Mouse (Mus musculus): Measurements from ENCODE around the gene Zfp365. TPM values are rescaled to one million over a fixed set of nuclear protein-coding genes. Genes with fewer than 3 reads are reported as not detected.

Gene Zfp365
- total and polyA plus RNA-seq, 3 experiments: 0.11 TPM; not detected in 2

- Histone ChIP-seq H3K4me1 (ENCODE audit: insufficient read depth, low read depth, low read length) (no peaks in the 10 kb centered on the region), H3K36me3 (replicated peaks) (no peaks in the 10 kb centered on the region), H3K27me3 (ENCODE audit: insufficient read depth, low read length) (no peaks in the 10 kb centered on the region), H3K4me3 (ENCODE audit: low read depth, low read length) (no peak overlapping the region), H3K9me3 (replicated peaks) (peaks cover 21% of the 10 kb centered on the region)
- no peak for ATAC-seq (ENCODE audit: extremely low read depth, insufficient number of reproducible peaks, low FRiP score, poor library complexity, severe bottlenecking)
- DNase-seq (ENCODE audit: low spot score): no peak
- TF ChIP-seq GATA2 (IDR thresholded peaks at IDR 0.05; ENCODE audit: borderline replicate concordance, low read depth, low read length) (no peak), GATA1 (IDR thresholded peaks at IDR 0.05; ENCODE audit: borderline replicate concordance, low read length) (no peak), POLR2AphosphoS5 (IDR thresholded peaks at IDR 0.05; ENCODE audit: insufficient replicate concordance, low read depth, low read length) (no peak), CTCF (IDR thresholded peaks at IDR 0.05; ENCODE audit: low read depth, low read length) (no peak), TAL1 (conservative IDR thresholded peaks at IDR 0.05; ENCODE audit: low read depth, low read length) (no peak)
Measured at GRCm38 (mm10) chr10:67927718-67928455, 15.4 kb upstream of the Zfp365 start.

DNA sequence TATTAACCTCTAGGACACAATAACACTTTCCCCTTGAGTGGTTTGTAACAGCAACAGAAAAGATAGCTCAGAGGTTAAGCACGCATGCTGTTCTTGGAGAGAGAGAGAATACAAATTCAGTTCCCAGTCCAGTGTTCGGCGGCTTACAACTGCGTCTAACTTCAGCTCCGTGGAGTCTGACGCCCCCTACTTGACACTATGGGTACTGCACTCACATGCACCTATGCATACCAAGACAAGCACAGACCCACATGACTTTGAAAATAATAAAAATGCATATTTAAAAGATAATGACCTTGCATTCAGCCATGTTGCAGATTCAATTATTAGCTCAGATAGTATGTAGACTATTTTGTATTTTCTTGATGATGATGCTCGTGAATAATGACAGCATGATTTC, 11.6 kb upstream of the Zfp365 start:
- DNase-seq (ENCODE audit: low spot score) (no peak), ATAC-seq (ENCODE audit: extremely low read depth, insufficient number of reproducible peaks, low FRiP score, poor library complexity, severe bottlenecking) (no peak)

GRCm38 (mm10) chr10:67921777-67922176, 9.3 kb upstream of the Zfp365 start:
- no peak for TF ChIP-seq POLR2AphosphoS5 (IDR thresholded peaks at IDR 0.05; ENCODE audit: insufficient replicate concordance, low read depth, low read length)
- no peak for TF ChIP-seq CTCF (IDR thresholded peaks at IDR 0.05; ENCODE audit: low read depth, low read length)
- TF ChIP-seq GATA1 (IDR thresholded peaks at IDR 0.05; ENCODE audit: borderline replicate concordance, low read length): no peak
- TF ChIP-seq GATA2 (IDR thresholded peaks at IDR 0.05; ENCODE audit: borderline replicate concordance, low read depth, low read length): no peak
- no peak for TF ChIP-seq TAL1 (conservative IDR thresholded peaks at IDR 0.05; ENCODE audit: low read depth, low read length)

More for the DNA sequence above, 11.6 kb upstream of the Zfp365 start:
- H3K9me3 ChIP-seq (replicated peaks): peaks cover 32% of the 10 kb centered on the region
- H3K27me3 ChIP-seq (ENCODE audit: insufficient read depth, low read length): no peaks in the 10 kb centered on the region
- no peak overlapping the region for H3K4me3 ChIP-seq (ENCODE audit: low read depth, low read length)
- TF ChIP-seq CTCF (IDR thresholded peaks at IDR 0.05; ENCODE audit: low read depth, low read length) (no peak), TAL1 (conservative IDR thresholded peaks at IDR 0.05; ENCODE audit: low read depth, low read length) (no peak), GATA1 (IDR thresholded peaks at IDR 0.05; ENCODE audit: borderline replicate concordance, low read length) (no peak), POLR2AphosphoS5 (IDR thresholded peaks at IDR 0.05; ENCODE audit: insufficient replicate concordance, low read depth, low read length) (no peak), GATA2 (IDR thresholded peaks at IDR 0.05; ENCODE audit: borderline replicate concordance, low read depth, low read length) (no peak)
- H3K4me1 ChIP-seq (ENCODE audit: insufficient read depth, low read depth, low read length): no peaks in the 10 kb centered on the region
- H3K36me3 ChIP-seq (replicated peaks): no peaks in the 10 kb centered on the region

DNA sequence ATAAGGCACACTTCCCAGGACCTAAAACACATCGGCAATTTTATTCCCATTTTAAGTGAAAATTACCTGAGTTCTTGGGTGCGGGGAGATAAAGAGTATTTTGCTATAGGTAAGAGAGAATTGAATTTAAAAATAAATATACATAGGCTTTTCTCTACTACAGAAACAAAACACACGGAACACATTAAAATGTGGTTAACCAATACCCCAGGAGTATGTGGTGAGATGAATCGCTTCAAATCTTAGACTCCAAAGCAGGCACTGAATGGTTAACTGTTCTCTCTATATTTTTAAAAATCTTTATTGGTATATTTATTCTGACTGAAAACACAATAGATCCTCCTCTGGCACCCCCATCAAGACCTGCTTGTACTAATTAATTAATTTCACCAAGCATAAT, 7.2 kb upstream of the Zfp365 start:
- Histone ChIP-seq H3K36me3 (replicated peaks) (no peaks in the 10 kb centered on the region), H3K9me3 (replicated peaks) (peaks cover 36% of the 10 kb centered on the region), H3K4me3 (ENCODE audit: low read depth, low read length) (no peak overlapping the region), H3K27me3 (ENCODE audit: insufficient read depth, low read length) (no peaks in the 10 kb centered on the region), H3K4me1 (ENCODE audit: insufficient read depth, low read depth, low read length) (no peaks in the 10 kb centered on the region)
- DNase-seq (ENCODE audit: low spot score) (no peak), ATAC-seq (ENCODE audit: extremely low read depth, insufficient number of reproducible peaks, low FRiP score, poor library complexity, severe bottlenecking) (no peak)
- TF ChIP-seq POLR2AphosphoS5 (IDR thresholded peaks at IDR 0.05; ENCODE audit: insufficient replicate concordance, low read depth, low read length): no peak
- TF ChIP-seq GATA2 (IDR thresholded peaks at IDR 0.05; ENCODE audit: borderline replicate concordance, low read depth, low read length): no peak
- TF ChIP-seq CTCF (IDR thresholded peaks at IDR 0.05; ENCODE audit: low read depth, low read length): no peak
- TF ChIP-seq GATA1 (IDR thresholded peaks at IDR 0.05; ENCODE audit: borderline replicate concordance, low read length): no peak
- no peak for TF ChIP-seq TAL1 (conservative IDR thresholded peaks at IDR 0.05; ENCODE audit: low read depth, low read length)

More at GRCm38 (mm10) chr10:67921777-67922176, 9.3 kb upstream of the Zfp365 start:
- peaks cover 33% of the 10 kb centered on the region for H3K9me3 ChIP-seq (replicated peaks)
- no peaks in the 10 kb centered on the region for H3K27me3 ChIP-seq (ENCODE audit: insufficient read depth, low read length)
- ATAC-seq (ENCODE audit: extremely low read depth, insufficient number of reproducible peaks, low FRiP score, poor library complexity, severe bottlenecking): no peak
- DNase-seq (ENCODE audit: low spot score): no peak
- H3K4me1 ChIP-seq (ENCODE audit: insufficient read depth, low read depth, low read length): no peaks in the 10 kb centered on the region
- H3K36me3 ChIP-seq (replicated peaks): no peaks in the 10 kb centered on the region
- H3K4me3 ChIP-seq (ENCODE audit: low read depth, low read length): no peak overlapping the region

DNA sequence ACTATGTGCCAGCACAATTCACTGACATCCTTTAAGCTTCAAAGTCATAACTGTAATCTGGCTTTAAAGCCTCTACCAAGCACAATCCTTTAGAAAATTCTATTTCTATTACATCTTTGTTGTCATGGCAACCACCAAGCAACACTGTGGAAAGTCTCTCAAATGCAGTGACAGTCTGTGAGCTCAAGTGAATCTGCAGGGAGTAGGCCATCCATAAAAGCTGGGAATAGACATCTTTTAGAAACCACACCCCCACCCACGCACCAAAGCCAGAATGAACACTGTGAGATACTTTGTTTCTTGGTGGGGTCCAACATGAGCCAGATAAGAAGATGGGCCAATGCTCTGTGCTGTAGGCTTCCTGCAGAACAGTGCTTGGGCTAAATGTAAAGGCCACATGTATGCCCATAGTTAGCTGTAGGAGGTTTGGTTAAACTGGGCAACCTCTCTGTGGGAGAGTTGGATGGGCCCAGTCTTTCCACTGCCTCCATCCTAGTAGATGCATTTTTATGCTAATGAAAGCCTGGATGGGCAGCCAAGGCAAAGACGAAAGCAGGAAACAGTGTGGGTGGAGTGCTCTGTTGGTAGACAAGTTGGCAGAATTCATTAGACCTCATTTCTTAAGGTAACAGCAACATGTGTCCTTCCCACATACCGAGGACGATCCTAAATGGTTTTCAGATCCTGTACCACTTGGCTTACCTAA, 5.9 kb upstream of the Zfp365 start:
- no peak for DNase-seq (ENCODE audit: low spot score)
- no peak overlapping the region for H3K4me3 ChIP-seq (ENCODE audit: low read depth, low read length)
- H3K36me3 ChIP-seq (replicated peaks): no peaks in the 10 kb centered on the region
- H3K27me3 ChIP-seq (ENCODE audit: insufficient read depth, low read length): no peaks in the 10 kb centered on the region
- peaks cover 28% of the 10 kb centered on the region for H3K9me3 ChIP-seq (replicated peaks)
- ATAC-seq (ENCODE audit: extremely low read depth, insufficient number of reproducible peaks, low FRiP score, poor library complexity, severe bottlenecking): no peak
- TF ChIP-seq POLR2AphosphoS5 (IDR thresholded peaks at IDR 0.05; ENCODE audit: insufficient replicate concordance, low read depth, low read length) (no peak), CTCF (IDR thresholded peaks at IDR 0.05; ENCODE audit: low read depth, low read length) (no peak), TAL1 (conservative IDR thresholded peaks at IDR 0.05; ENCODE audit: low read depth, low read length) (no peak), GATA2 (IDR thresholded peaks at IDR 0.05; ENCODE audit: borderline replicate concordance, low read depth, low read length) (no peak)
- no peaks in the 10 kb centered on the region for H3K4me1 ChIP-seq (ENCODE audit: insufficient read depth, low read depth, low read length)

DNA sequence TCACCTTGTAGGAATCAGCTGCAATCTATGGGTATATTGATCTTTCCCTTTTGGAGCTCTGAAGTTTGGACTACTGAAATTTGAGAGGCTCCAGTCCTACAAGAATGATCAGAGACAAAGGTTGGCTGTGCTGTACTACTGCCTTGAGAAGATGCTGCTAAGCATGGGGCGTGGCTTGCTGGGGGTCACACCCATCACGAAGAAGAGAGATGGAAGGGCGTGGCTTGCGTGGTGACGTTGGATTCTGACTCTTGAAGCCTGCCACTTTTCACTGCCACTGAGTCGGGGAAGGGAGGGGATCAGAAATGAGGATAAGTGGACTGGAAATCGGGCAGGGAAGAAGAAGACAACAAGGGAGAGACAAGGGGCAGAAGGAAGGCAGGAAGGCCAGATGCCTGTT, 4.9 kb upstream of the Zfp365 start:
- Histone ChIP-seq H3K4me3 (ENCODE audit: low read depth, low read length) (no peak overlapping the region), H3K9me3 (replicated peaks) (peaks cover 27% of the 10 kb centered on the region), H3K27me3 (ENCODE audit: insufficient read depth, low read length) (no peaks in the 10 kb centered on the region), H3K4me1 (ENCODE audit: insufficient read depth, low read depth, low read length) (no peaks in the 10 kb centered on the region), H3K36me3 (replicated peaks) (no peaks in the 10 kb centered on the region)
- no peak for DNase-seq (ENCODE audit: low spot score)
- no peak for ATAC-seq (ENCODE audit: extremely low read depth, insufficient number of reproducible peaks, low FRiP score, poor library complexity, severe bottlenecking)
- TF ChIP-seq GATA1 (IDR thresholded peaks at IDR 0.05; ENCODE audit: borderline replicate concordance, low read length) (no peak), TAL1 (conservative IDR thresholded peaks at IDR 0.05; ENCODE audit: low read depth, low read length) (no peak), GATA2 (IDR thresholded peaks at IDR 0.05; ENCODE audit: borderline replicate concordance, low read depth, low read length) (no peak), CTCF (IDR thresholded peaks at IDR 0.05; ENCODE audit: low read depth, low read length) (no peak), POLR2AphosphoS5 (IDR thresholded peaks at IDR 0.05; ENCODE audit: insufficient replicate concordance, low read depth, low read length) (no peak)
